Mouse (Mus musculus) CH12.LX (cell line): ENCODE data around the gene Klhl23. TPM values are rescaled to one million over a fixed set of nuclear protein-coding genes. Genes with fewer than 3 reads are reported as not detected.

ENCODE experiments used
- DNase-seq: peaks from one replicate; pipeline ENCODE4 v3.0.0-alpha.2; 2013; ENCODE audit errors: extremely low read depth
- H3K27ac ChIP-seq: 2 replicates; pipeline ENCODE4 v1.5.1; 2012; ENCODE audit warnings: low read depth, mild to moderate bottlenecking, control low read depth, moderate library complexity; ENCODE audit not compliant: insufficient read depth
- H3K27me3 ChIP-seq: replicated peaks from 2 replicates; pipeline ENCODE3; 2012; ENCODE audit warnings: inconsistent platforms
- H3K36me3 ChIP-seq, 2 experiments: replicated peaks in 1 of 2; 2 replicates each; pipeline versions ENCODE3 to v1.6.1; 2012; ENCODE audit warnings: inconsistent platforms in 1 of 2, low read length in 1 of 2, mild to moderate bottlenecking in 1 of 2, mixed read lengths in 1 of 2, moderate library complexity in 1 of 2; ENCODE audit not compliant: control insufficient read depth in 1 of 2, insufficient read depth in 1 of 2
- H3K4me1 ChIP-seq, 2 experiments: 2 replicates each; pipeline ENCODE4 v1.6.1; 2012; ENCODE audit warnings: inconsistent platforms in 1 of 2, moderate library complexity in 1 of 2; ENCODE audit not compliant: insufficient read depth in 2 of 2, control insufficient read depth in 1 of 2
- H3K4me2 ChIP-seq: 2 replicates; pipeline ENCODE4 v1.6.1; 2012; ENCODE audit warnings: low read depth, mild to moderate bottlenecking, control low read depth; ENCODE audit not compliant: poor library complexity, insufficient read depth, severe bottlenecking
- H3K4me3 ChIP-seq, 3 experiments: fragments of 150-350 bp in 1 of 3; sonication (generic) in 1 of 3; replicated peaks in 1 of 3; 2 replicates each; pipeline versions ENCODE3 to v1.5.1; 2011 to 2012; ENCODE audit warnings: low read depth in 2 of 3, low read length in 2 of 3, mild to moderate bottlenecking in 2 of 3, moderate library complexity in 2 of 3, control low read depth in 1 of 3, improper control_type of control experiment in 1 of 3, inconsistent platforms in 1 of 3, mixed read lengths in 1 of 3; ENCODE audit not compliant: poor library complexity in 1 of 3
- H3K79me2 ChIP-seq: replicated peaks from 2 replicates; pipeline ENCODE4 v1.6.1; 2012; ENCODE audit warnings: mild to moderate bottlenecking, moderate library complexity; ENCODE audit not compliant: control insufficient read depth, poor library complexity, insufficient read depth, severe bottlenecking; ENCODE audit errors: extremely low read depth
- H3K9ac ChIP-seq: 2 replicates; pipeline ENCODE4 v1.6.1; 2012; ENCODE audit warnings: low read depth, mild to moderate bottlenecking, control low read depth, moderate library complexity; ENCODE audit not compliant: insufficient read depth
- H3K9me3 ChIP-seq: replicated peaks from 2 replicates; pipeline ENCODE3; 2012; ENCODE audit warnings: low read length, inconsistent platforms, mixed read lengths
- BHLHE40 ChIP-seq: IDR thresholded peaks from 2 replicates; pipeline ENCODE4 v1.6.1; 2011; ENCODE audit warnings: mild to moderate bottlenecking, low read depth, low read length, improper control_type of control experiment
- CHD2 ChIP-seq: IDR thresholded peaks from 2 replicates; pipeline ENCODE4 v1.6.1; 2011; ENCODE audit warnings: low read length, improper control_type of control experiment
- CTCF ChIP-seq, 2 experiments: IDR thresholded peaks in 1 of 2; conservative IDR thresholded peaks in 1 of 2; 2 replicates each; pipeline ENCODE4 v1.5.1; 2011 to 2012; ENCODE audit warnings: low read depth in 2 of 2, low read length in 2 of 2, improper control_type of control experiment in 1 of 2, inconsistent platforms in 1 of 2, mild to moderate bottlenecking in 1 of 2, moderate library complexity in 1 of 2
- ELF1 ChIP-seq: IDR thresholded peaks from 2 replicates; pipeline ENCODE4 v1.6.1; 2014; ENCODE audit warnings: low read depth, mild to moderate bottlenecking, inconsistent platforms, low read length, improper control_type of control experiment
- ETS1 ChIP-seq: conservative IDR thresholded peaks from 2 replicates; pipeline ENCODE4 v1.6.1; 2012; ENCODE audit warnings: low read depth, mild to moderate bottlenecking, inconsistent platforms, low read length, improper control_type of control experiment, moderate library complexity
- GABPA ChIP-seq: IDR thresholded peaks from 2 replicates; pipeline ENCODE4 v1.6.1; 2012; ENCODE audit warnings: low read depth, low read length, improper control_type of control experiment, inconsistent platforms; ENCODE audit not compliant: insufficient replicate concordance
- HCFC1 ChIP-seq: IDR thresholded peaks from 2 replicates; pipeline ENCODE4 v1.6.1; 2012; ENCODE audit warnings: low read depth, mild to moderate bottlenecking, inconsistent platforms, low read length, improper control_type of control experiment
- IRF4 ChIP-seq: IDR thresholded peaks from 2 replicates; pipeline ENCODE4 v1.6.1; 2014; ENCODE audit warnings: low read depth, mild to moderate bottlenecking, inconsistent platforms, low read length, improper control_type of control experiment
- JUN ChIP-seq: IDR thresholded peaks from 2 replicates; pipeline ENCODE4 v1.6.1; 2011; ENCODE audit warnings: low read depth, mild to moderate bottlenecking, low read length, improper control_type of control experiment, moderate library complexity; ENCODE audit not compliant: insufficient read depth
- KAT2A ChIP-seq: IDR thresholded peaks from 2 replicates; pipeline ENCODE4 v1.6.1; 2012; ENCODE audit warnings: low read length, improper control_type of control experiment, inconsistent platforms; ENCODE audit not compliant: insufficient replicate concordance
- MAX ChIP-seq: IDR thresholded peaks from 2 replicates; pipeline ENCODE4 v1.6.1; 2011; ENCODE audit warnings: low read length, improper control_type of control experiment
- MEF2A ChIP-seq: IDR thresholded peaks from 2 replicates; pipeline ENCODE4 v1.6.1; 2014; ENCODE audit warnings: low read depth, mild to moderate bottlenecking, inconsistent platforms, low read length, improper control_type of control experiment, borderline replicate concordance
- MXI1 ChIP-seq: IDR thresholded peaks from 2 replicates; pipeline ENCODE4 v1.6.1; 2011; ENCODE audit warnings: mild to moderate bottlenecking, low read depth, low read length, improper control_type of control experiment
- MYC ChIP-seq: IDR thresholded peaks from 2 replicates; pipeline ENCODE4 v1.6.1; 2011; ENCODE audit warnings: low read depth, mild to moderate bottlenecking, improper control_type of control experiment, low read length
- NELFE ChIP-seq: IDR thresholded peaks from 2 replicates; pipeline ENCODE4 v1.6.1; 2011; ENCODE audit warnings: low read depth, low read length, improper control_type of control experiment
- NRF1 ChIP-seq: IDR thresholded peaks from 2 replicates; pipeline ENCODE4 v1.6.1; 2014; ENCODE audit warnings: low read depth, mild to moderate bottlenecking, inconsistent platforms, low read length, improper control_type of control experiment, moderate library complexity
- POLR2A ChIP-seq: IDR thresholded peaks from 2 replicates; pipeline ENCODE4 v1.6.1; 2011; ENCODE audit warnings: low read depth, mild to moderate bottlenecking, improper control_type of control experiment, low read length
- POLR2AphosphoS2 ChIP-seq: IDR thresholded peaks from 2 replicates; pipeline ENCODE4 v1.6.1; 2011; ENCODE audit warnings: low read depth, low read length, improper control_type of control experiment
- RAD21 ChIP-seq: IDR thresholded peaks from 2 replicates; pipeline ENCODE4 v1.6.1; 2011; ENCODE audit warnings: low read depth, mild to moderate bottlenecking, low read length, improper control_type of control experiment, moderate library complexity
- SIN3A ChIP-seq: IDR thresholded peaks from 2 replicates; pipeline ENCODE4 v1.6.1; 2012; ENCODE audit warnings: low read length, improper control_type of control experiment, inconsistent platforms
- SMC3 ChIP-seq: IDR thresholded peaks from 2 replicates; pipeline ENCODE4 v1.6.1; 2011; ENCODE audit warnings: low read depth, low read length, improper control_type of control experiment
- TBP ChIP-seq: conservative IDR thresholded peaks from 2 replicates; pipeline ENCODE4 v1.6.1; 2011; ENCODE audit warnings: low read depth, low read length, improper control_type of control experiment
- TCF12 ChIP-seq: IDR thresholded peaks from 2 replicates; pipeline ENCODE4 v1.6.1; 2014; ENCODE audit warnings: low read depth, mild to moderate bottlenecking, inconsistent platforms, low read length, improper control_type of control experiment
- UBTF ChIP-seq: IDR thresholded peaks from 2 replicates; pipeline ENCODE4 v1.6.1; 2012; ENCODE audit warnings: low read depth, mild to moderate bottlenecking, inconsistent platforms, low read length, improper control_type of control experiment, moderate library complexity
- USF1 ChIP-seq: IDR thresholded peaks from 2 replicates; pipeline ENCODE4 v1.6.1; 2014; ENCODE audit warnings: low read depth, mild to moderate bottlenecking, inconsistent platforms, low read length, improper control_type of control experiment
- USF2 ChIP-seq: conservative IDR thresholded peaks from 2 replicates; pipeline ENCODE4 v1.6.1; 2011; ENCODE audit warnings: low read depth, low read length, improper control_type of control experiment
- ZC3H11A ChIP-seq: IDR thresholded peaks from 2 replicates; pipeline ENCODE4 v1.6.1; 2012; ENCODE audit warnings: low read depth, mild to moderate bottlenecking, inconsistent platforms, low read length, improper control_type of control experiment
- ZKSCAN1 ChIP-seq: IDR thresholded peaks from 2 replicates; pipeline ENCODE4 v1.6.1; 2012; ENCODE audit warnings: low read depth, inconsistent platforms, low read length, improper control_type of control experiment, borderline replicate concordance
- ZMIZ1 ChIP-seq: IDR thresholded peaks from 2 replicates; pipeline ENCODE4 v1.6.1; 2012; ENCODE audit warnings: low read depth, mild to moderate bottlenecking, inconsistent platforms, low read length, improper control_type of control experiment
- ZNF384 ChIP-seq: IDR thresholded peaks from 2 replicates; pipeline ENCODE4 v1.6.1; 2012; ENCODE audit warnings: low read depth, low read length, improper control_type of control experiment, inconsistent platforms
- dilution Hi-C: fragments of 300-500 bp; cut with MboI; formaldehyde crosslinking; loops from 2 replicates; pipeline ENCODE4 v1.14.3; 2020; ENCODE audit warnings: low sequenced_read_pairs; ENCODE audit not compliant: extremely low pct_unique_long_range_greater_than_20kb, extremely low pct_ligation_motif_present
- in situ Hi-C: fragments of 300-500 bp; cut with MboI; formaldehyde crosslinking; loops from 3 replicates; pipeline ENCODE4 v1.14.3; 2019; ENCODE audit warnings: low sequenced_read_pairs, low pct_ligation_motif_present, low pct_unique_long_range_greater_than_20kb, mixed read lengths
- polyA plus RNA-seq: library from polyadenylated mRNA; unstranded; fragments of >175 nt; gene quantifications from 2 replicates; pipeline ENCODE4 v1.2.1, GENCODE M21; 2012; ENCODE audit warnings: low read depth; ENCODE audit not compliant: insufficient read length
- total RNA-seq, 2 experiments: library from RNA; depleted of rRNA; stranded (reverse); fragments of 300-350 nt in 1 of 2; fragments of >200 nt in 1 of 2; gene quantifications; 2 replicates each; pipeline ENCODE4 v1.2.3; 2012 to 2014

Klhl23 gene
- total and polyA plus RNA-seq, 3 experiments, result 0.05 to 0.34 (median 0.09) TPM

- Histone ChIP-seq H3K36me3 (peaks cover 3 to 8% of the 10 kb centered on the region in 2 experiments), H3K79me2 (peaks cover 21% of the 10 kb centered on the region), H3K4me1 (peaks cover 0 to 13% of the 10 kb centered on the region in 2 experiments; a peak in 2 of 4 replicates), H3K9ac (peak within 1 kb of the TSS; percentile 90), H3K27me3 (no peaks in the 10 kb centered on the region), H3K4me3 (peak within 1 kb of the TSS; percentile 71 to 77 (median 77)), H3K4me2 (peak within 1 kb of the TSS; percentile 86), H3K9me3 (no peaks in the 10 kb centered on the region), H3K27ac (peak within 1 kb of the TSS; percentile 45; the same call in 1 of the 2 replicates)
- dilution Hi-C loops (no loop called here), in situ Hi-C loops (no loop called here)
- TF ChIP-seq SIN3A (peak; percentile 92), UBTF (0 out of 2 replicates have a peak, but pooled peaks have one; percentile 58), POLR2A (peak; percentile 92), ELF1 (peak; percentile 85), SMC3 (0 out of 2 replicates have a peak, but pooled peaks have one; percentile 8), ZC3H11A (no peak), TBP (peak; percentile 89), ZNF384 (peak; percentile 60; the same call in 1 of the 2 replicates), NRF1 (peak; percentile 53; the same call in 1 of the 2 replicates), ZMIZ1 (peak; percentile 67; the same call in 1 of the 2 replicates), RAD21 (no peak), JUN (no peak), MXI1 (peak; percentile 88), USF2 (no peak), CHD2 (peak; percentile 40; the same call in 1 of the 2 replicates), MAX (peak; percentile 92), CTCF (conservative IDR thresholded peaks at IDR 0.05 in 1 of 2, IDR thresholded peaks at IDR 0.05 in 1 of 2; ENCODE audit: low read depth in 2 of 2, low read length in 2 of 2) (peak in 1 of 2 experiments; percentile 62; a peak in 2 of 4 replicates), ETS1 (0 out of 2 replicates have a peak, but pooled peaks have one; percentile 12), ZKSCAN1 (no peak), HCFC1 (peak; percentile 91), TCF12 (peak; percentile 95), USF1 (no peak), GABPA (peak; percentile 7; the same call in 1 of the 2 replicates), MYC (peak; percentile 91), POLR2AphosphoS2 (no peak), KAT2A (peak; percentile 78; the same call in 1 of the 2 replicates), MEF2A (peak; percentile 78; the same call in 1 of the 2 replicates), IRF4 (peak; percentile 70), BHLHE40 (peak; percentile 42), NELFE (peak; percentile 86)
- peak; percentile 87 for DNase-seq
Observed at GRCm38 (mm10) chr2:69885451-69886305, 63.9 kb downstream of the Klhl23 start, which contains the start of gene Mettl5. Mettl5 (minus strand) TSS chr2:69885615.
